Mouse (Mus musculus) myocyte (in vitro differentiated cells): ENCODE results near the gene Dab1. TPM values are rescaled to one million over a fixed set of nuclear protein-coding genes. Genes with fewer than 3 reads are reported as not detected.

Source experiments
- H3K27me3 ChIP-seq: one replicate; pipeline ENCODE4 v1.6.1; 2011; ENCODE audit not compliant: control insufficient read depth, insufficient read depth, insufficient read length
- H3K36me3 ChIP-seq: one replicate; pipeline ENCODE4 v1.6.1; 2011; ENCODE audit not compliant: control insufficient read depth, insufficient read depth
- H3K4me2 ChIP-seq: one replicate; pipeline ENCODE4 v1.6.1; 2011; ENCODE audit warnings: low read depth, control low read depth
- H3K4me3 ChIP-seq: one replicate; pipeline ENCODE4 v1.5.1; 2011; ENCODE audit warnings: mild to moderate bottlenecking, control low read depth, moderate library complexity
- H3K79me2 ChIP-seq: one replicate; pipeline ENCODE4 v1.6.1; 2011; ENCODE audit not compliant: control insufficient read depth, insufficient read depth
- H3ac ChIP-seq: one replicate; pipeline ENCODE4 v1.6.1; 2011; ENCODE audit not compliant: control insufficient read depth, insufficient read length
- CEBPB ChIP-seq: IDR thresholded peaks from 2 replicates; pipeline ENCODE4 v1.6.1; 2011; ENCODE audit warnings: mild to moderate bottlenecking, moderate library complexity; ENCODE audit not compliant: poor library complexity, insufficient read depth, severe bottlenecking
- E2F4 ChIP-seq: IDR thresholded peaks from one replicate; pipeline ENCODE4 v1.6.1; 2011; ENCODE audit warnings: mild to moderate bottlenecking, control low read depth, moderate library complexity; ENCODE audit not compliant: insufficient read depth
- MAX ChIP-seq: IDR thresholded peaks from one replicate; pipeline ENCODE4 v1.6.1; 2011; ENCODE audit warnings: low read depth, mild to moderate bottlenecking, control low read depth
- MYOD1 ChIP-seq, 3 experiments: IDR thresholded peaks; one replicate each; pipeline ENCODE4 v1.6.1; 2011; ENCODE audit warnings: control low read depth in 2 of 3, low read depth in 2 of 3, mild to moderate bottlenecking in 2 of 3, moderate library complexity in 1 of 3; ENCODE audit not compliant: insufficient read length in 2 of 3, control insufficient read depth in 1 of 3
- MYOG ChIP-seq, 3 experiments: IDR thresholded peaks; one replicate each; pipeline ENCODE4 v1.6.1; 2011; ENCODE audit warnings: control low read depth in 2 of 3, low read depth in 2 of 3, mild to moderate bottlenecking in 2 of 3; ENCODE audit not compliant: insufficient read length in 2 of 3, control insufficient read depth in 1 of 3, insufficient read depth in 1 of 3
- POLR2A ChIP-seq: IDR thresholded peaks from one replicate; pipeline ENCODE4 v1.6.1; 2011; ENCODE audit warnings: low read depth, mild to moderate bottlenecking, control low read depth, moderate library complexity; ENCODE audit not compliant: insufficient read length
- POLR2AphosphoS2 ChIP-seq: IDR thresholded peaks from one replicate; pipeline ENCODE4 v1.6.1; 2011; ENCODE audit warnings: low read depth, control low read depth; ENCODE audit not compliant: insufficient read length
- REST ChIP-seq: IDR thresholded peaks from one replicate; pipeline ENCODE4 v1.6.1; 2011; ENCODE audit warnings: mild to moderate bottlenecking, control low read depth, moderate library complexity; ENCODE audit not compliant: insufficient read depth, insufficient read length
- SRF ChIP-seq: IDR thresholded peaks from one replicate; pipeline ENCODE4 v1.6.1; 2011; ENCODE audit warnings: low read depth; ENCODE audit not compliant: control insufficient read depth, insufficient read length
- TCF12 ChIP-seq: IDR thresholded peaks from one replicate; pipeline ENCODE4 v1.6.1; 2011; ENCODE audit warnings: mild to moderate bottlenecking, control low read depth; ENCODE audit not compliant: poor library complexity, insufficient read depth, severe bottlenecking
- TCF3 ChIP-seq: IDR thresholded peaks from one replicate; pipeline ENCODE4 v1.6.1; 2011; ENCODE audit warnings: low read depth, control low read depth; ENCODE audit not compliant: insufficient read length
- USF1 ChIP-seq: IDR thresholded peaks from one replicate; pipeline ENCODE4 v1.6.1; 2011; ENCODE audit warnings: low read depth, mild to moderate bottlenecking, control low read depth, moderate library complexity
- polyA plus RNA-seq: library from polyadenylated mRNA; unstranded; fragments of >200 nt; fragmentation: generic; extraction: Trizol; gene quantifications from one replicate; pipeline ENCODE4 v1.2.1, GENCODE M21; 2012; ENCODE audit warnings: missing spikeins

The Dab1 gene
- polyA plus RNA-seq, 1 experiment, result not detected

DNA sequence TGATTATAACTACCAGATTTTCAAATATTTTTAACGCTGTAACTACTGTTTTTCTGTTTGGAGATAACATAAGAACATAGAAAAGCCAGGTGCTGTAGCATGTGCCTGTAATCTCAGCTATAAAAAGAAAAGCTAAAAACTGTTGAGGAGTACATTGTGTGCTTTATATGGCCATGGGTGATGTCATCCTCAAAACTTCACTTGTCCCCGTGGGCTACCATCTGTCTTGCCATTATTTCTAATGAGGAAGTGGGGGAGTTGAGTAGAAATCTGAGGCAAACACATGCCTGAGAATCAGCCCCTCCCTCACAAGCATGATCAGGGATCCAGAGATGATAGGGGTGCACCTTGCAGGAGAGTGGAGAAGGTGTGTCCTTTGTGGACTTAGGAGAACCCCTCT lies 85.3 kb downstream of the Dab1 start:
- Histone ChIP-seq H3K36me3 (no peaks in the 10 kb centered on the region), H3K4me3 (no peak overlapping the region), H3K79me2 (no peaks in the 10 kb centered on the region), H3ac (no peak overlapping the region), H3K27me3 (no peaks in the 10 kb centered on the region), H3K4me2 (no peak overlapping the region)
- TF ChIP-seq CEBPB (no peak), SRF (no peak), USF1 (no peak), MYOG (IDR thresholded peaks at IDR 0.05; ENCODE audit: control insufficient read depth in 1 of 3, insufficient read depth in 1 of 3, insufficient read length in 2 of 3, low read depth in 2 of 3) (no peak), POLR2A (no peak), REST (no peak), POLR2AphosphoS2 (no peak), MAX (no peak), E2F4 (no peak), MYOD1 (IDR thresholded peaks at IDR 0.05; ENCODE audit: control insufficient read depth in 1 of 3, insufficient read length in 2 of 3, low read depth in 2 of 3) (no peak), TCF3 (no peak), TCF12 (no peak)

DNA sequence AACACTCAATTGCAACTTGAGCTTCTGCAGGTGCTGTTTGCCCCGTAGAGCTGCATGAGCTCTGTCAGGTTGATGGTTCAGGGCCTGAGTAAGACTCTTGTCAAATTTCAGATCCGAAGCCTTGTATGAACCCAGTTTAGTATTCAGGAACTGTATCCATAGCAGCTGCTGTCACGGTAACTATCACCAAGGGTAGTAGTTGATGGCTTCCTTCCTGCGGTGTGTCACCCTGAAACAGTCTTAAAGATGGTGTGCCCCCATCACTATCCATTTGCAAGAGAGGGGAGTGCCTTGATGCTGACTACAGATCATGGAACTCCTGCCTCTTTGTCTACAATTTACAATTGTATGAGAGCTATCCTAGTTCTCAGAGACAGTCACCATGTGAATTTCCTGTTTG lies 87.3 kb downstream of the Dab1 start:
- H3K27me3 ChIP-seq, result no peaks in the 10 kb centered on the region
- H3K79me2 ChIP-seq, result no peaks in the 10 kb centered on the region
- H3ac ChIP-seq, result no peak overlapping the region
- no peaks in the 10 kb centered on the region for H3K36me3 ChIP-seq
- H3K4me3 ChIP-seq, result no peak overlapping the region
- TF ChIP-seq MYOG (IDR thresholded peaks at IDR 0.05; ENCODE audit: control insufficient read depth in 1 of 3, insufficient read depth in 1 of 3, insufficient read length in 2 of 3, low read depth in 2 of 3) (no peak), MYOD1 (IDR thresholded peaks at IDR 0.05; ENCODE audit: control insufficient read depth in 1 of 3, insufficient read length in 2 of 3, low read depth in 2 of 3) (no peak), POLR2A (no peak)
- H3K4me2 ChIP-seq, result no peak overlapping the region

DNA sequence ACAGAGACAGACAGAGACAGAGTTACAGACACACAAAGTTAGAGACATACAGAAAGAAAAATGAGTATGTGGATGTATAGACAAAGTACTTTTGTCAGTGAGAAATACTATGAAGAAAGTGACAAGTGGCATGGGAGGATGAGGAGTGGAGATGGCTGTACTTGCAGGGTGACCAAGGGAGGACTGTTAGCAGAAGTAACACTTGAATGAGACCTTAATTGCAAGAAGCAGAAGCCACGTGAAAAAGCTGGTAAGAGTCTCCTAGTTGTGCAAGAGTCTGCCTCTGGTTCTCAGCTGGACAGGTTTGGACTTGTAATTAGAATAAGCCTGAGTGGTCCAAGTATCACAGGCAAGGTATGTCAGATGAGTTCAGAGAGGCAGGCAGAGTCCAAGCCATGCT lies 88.0 kb downstream of the Dab1 start:
- TF ChIP-seq MAX (no peak), TCF12 (no peak), SRF (no peak), USF1 (no peak), MYOD1 (IDR thresholded peaks at IDR 0.05; ENCODE audit: control insufficient read depth in 1 of 3, insufficient read length in 2 of 3, low read depth in 2 of 3) (no peak), E2F4 (no peak), POLR2AphosphoS2 (no peak), CEBPB (no peak), TCF3 (no peak), MYOG (IDR thresholded peaks at IDR 0.05; ENCODE audit: control insufficient read depth in 1 of 3, insufficient read depth in 1 of 3, insufficient read length in 2 of 3, low read depth in 2 of 3) (no peak), REST (no peak), POLR2A (no peak)
- H3K36me3 ChIP-seq, result no peaks in the 10 kb centered on the region
- H3K27me3 ChIP-seq, result no peaks in the 10 kb centered on the region
- no peak overlapping the region for H3K4me3 ChIP-seq
- H3ac ChIP-seq, result no peak overlapping the region
- no peaks in the 10 kb centered on the region for H3K79me2 ChIP-seq
- no peak overlapping the region for H3K4me2 ChIP-seq

DNA sequence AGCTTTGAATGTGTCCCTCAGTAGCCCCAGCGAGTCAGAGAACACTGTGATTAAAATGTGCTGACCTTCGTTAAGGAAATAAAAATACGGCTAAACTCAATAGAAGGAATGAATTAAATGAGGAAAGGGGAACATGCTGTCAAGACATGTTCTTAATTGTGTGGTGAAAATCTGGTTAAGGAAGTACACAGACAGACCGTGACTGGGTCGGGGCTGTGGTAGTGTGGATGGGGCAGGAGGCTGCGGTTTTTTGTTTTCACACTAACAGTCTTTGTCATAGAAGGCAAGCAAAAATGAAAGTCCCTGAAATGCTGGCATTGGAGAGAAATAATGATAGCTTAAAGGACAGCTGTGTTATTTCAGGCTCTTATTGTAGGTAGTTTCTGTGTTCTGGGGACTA lies 92.2 kb downstream of the Dab1 start:
- TF ChIP-seq MYOD1 (IDR thresholded peaks at IDR 0.05; ENCODE audit: control insufficient read depth in 1 of 3, insufficient read length in 2 of 3, low read depth in 2 of 3) (no peak), POLR2AphosphoS2 (no peak), MYOG (IDR thresholded peaks at IDR 0.05; ENCODE audit: control insufficient read depth in 1 of 3, insufficient read depth in 1 of 3, insufficient read length in 2 of 3, low read depth in 2 of 3) (no peak), E2F4 (no peak), SRF (no peak), TCF3 (no peak), MAX (no peak), CEBPB (no peak), USF1 (no peak), TCF12 (no peak), POLR2A (no peak), REST (no peak)

DNA sequence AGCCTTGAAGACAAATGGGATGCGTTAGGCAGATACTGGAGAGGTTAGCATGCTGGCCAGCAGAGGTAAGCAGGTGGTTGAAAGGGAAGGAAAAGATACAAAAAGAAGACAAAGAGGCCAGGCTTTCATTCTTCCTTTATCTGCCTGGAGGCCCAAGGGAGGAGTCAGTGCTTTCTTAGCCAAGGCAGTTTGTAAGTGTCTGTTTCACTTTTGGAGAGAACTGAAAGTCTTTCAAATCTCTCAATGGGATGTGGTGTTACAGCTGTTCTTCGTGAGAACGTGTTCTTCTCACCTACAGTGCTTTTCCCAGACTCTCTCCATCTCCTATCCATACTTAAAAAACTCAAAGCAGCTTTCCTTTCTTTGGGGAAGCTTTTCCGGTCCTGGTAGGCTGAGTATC lies 94.8 kb downstream of the Dab1 start:
- TF ChIP-seq SRF (no peak), TCF12 (no peak), MYOD1 (IDR thresholded peaks at IDR 0.05; ENCODE audit: control insufficient read depth in 1 of 3, insufficient read length in 2 of 3, low read depth in 2 of 3) (no peak), MAX (no peak), POLR2A (no peak), E2F4 (no peak), REST (no peak)
- no peaks in the 10 kb centered on the region for H3K79me2 ChIP-seq
- H3K4me2 ChIP-seq, result no peak overlapping the region

More for the DNA sequence above, 92.2 kb downstream of the Dab1 start:
- Histone ChIP-seq H3K79me2 (no peaks in the 10 kb centered on the region), H3K27me3 (no peaks in the 10 kb centered on the region), H3K4me2 (no peak overlapping the region), H3K4me3 (no peak overlapping the region), H3K36me3 (no peaks in the 10 kb centered on the region), H3ac (no peak overlapping the region)

More for the DNA sequence above, 94.8 kb downstream of the Dab1 start:
- no peak overlapping the region for H3ac ChIP-seq
- H3K4me3 ChIP-seq, result no peak overlapping the region
- H3K27me3 ChIP-seq, result no peaks in the 10 kb centered on the region
- no peaks in the 10 kb centered on the region for H3K36me3 ChIP-seq
